Mouse (Mus musculus): ENCODE measurements around the gene Rap1a.

DNA sequence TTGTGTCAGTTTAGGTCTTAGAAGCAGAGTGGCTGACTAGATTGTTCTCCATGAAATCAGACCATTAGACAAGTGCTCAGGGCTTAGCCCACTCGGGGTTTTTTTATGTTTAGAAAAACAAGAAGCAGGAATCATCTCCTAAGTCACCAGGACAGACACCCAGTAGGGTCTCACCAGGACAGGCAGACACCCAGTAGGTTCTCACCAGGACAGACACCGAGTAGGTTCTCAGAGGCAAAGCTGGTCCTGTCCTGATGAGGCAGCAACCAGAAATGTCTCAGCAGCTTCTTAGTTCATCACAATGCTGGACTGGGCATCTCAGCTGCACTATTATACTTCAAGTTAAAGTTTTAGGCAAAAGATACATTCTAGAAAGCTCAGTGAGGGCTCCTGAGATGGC lies 23.6 kb upstream of the Rap1a start:
- no peak for TF ChIP-seq CTCF (IDR thresholded peaks at IDR 0.05; ENCODE audit: borderline replicate concordance, insufficient read depth, low read depth, low read length)
- TF ChIP-seq POLR2A (IDR thresholded peaks at IDR 0.05; ENCODE audit: borderline replicate concordance, insufficient read depth, low read length): no peak

Measured in cerebellum, adult 2 months (tissue).